Mouse (Mus musculus): ENCODE measurements around the gene Txlng. TPM values are rescaled to one million over a fixed set of nuclear protein-coding genes. Genes with fewer than 3 reads are reported as not detected.

Txlng gene
- polyA plus RNA-seq, 1 experiment from 2014 or later: 18.1 TPM

MicroRNAs within 50 kb of the gene (microRNA counts, 519-probe panel; counts per million panel counts)
- not detected for microRNA mmu-miR-3473

Small RNA genes within 50 kb of the gene (microRNA-seq; reads per million reads assigned to microRNA genes)
- gene Mir3473a: not detected

Other genes with a start within 250 kb of the Txlng start
- gene Reps2, start 185.8 kb downstream of the Txlng start, polyA plus RNA-seq (2016; fragmentation: Nextera tagmentation; extraction: Ambion mirVana): 0.50 and 0.79 TPM in 2 replicates
- gene Rbbp7, start 69.1 kb downstream of the Txlng start, polyA plus RNA-seq (2016; fragmentation: Nextera tagmentation; extraction: Ambion mirVana): 411 and 413 TPM in 2 replicates
- gene Syap1, start 59.0 kb upstream of the Txlng start, polyA plus RNA-seq (2016; fragmentation: Nextera tagmentation; extraction: Ambion mirVana): 45.6 and 50.3 TPM in 2 replicates
- gene Ctps2, start 71.8 kb upstream of the Txlng start, polyA plus RNA-seq (2016; fragmentation: Nextera tagmentation; extraction: Ambion mirVana): 114 and 118 TPM in 2 replicates
- gene S100g, start 135.1 kb upstream of the Txlng start, polyA plus RNA-seq (2016; fragmentation: Nextera tagmentation; extraction: Ambion mirVana): not detected in 2 replicates

All from limb, embryonic 12.5 days (tissue).